Mouse (Mus musculus): Measurements from ENCODE around the gene Dnajb8.

Dnajb8 gene

DNA sequence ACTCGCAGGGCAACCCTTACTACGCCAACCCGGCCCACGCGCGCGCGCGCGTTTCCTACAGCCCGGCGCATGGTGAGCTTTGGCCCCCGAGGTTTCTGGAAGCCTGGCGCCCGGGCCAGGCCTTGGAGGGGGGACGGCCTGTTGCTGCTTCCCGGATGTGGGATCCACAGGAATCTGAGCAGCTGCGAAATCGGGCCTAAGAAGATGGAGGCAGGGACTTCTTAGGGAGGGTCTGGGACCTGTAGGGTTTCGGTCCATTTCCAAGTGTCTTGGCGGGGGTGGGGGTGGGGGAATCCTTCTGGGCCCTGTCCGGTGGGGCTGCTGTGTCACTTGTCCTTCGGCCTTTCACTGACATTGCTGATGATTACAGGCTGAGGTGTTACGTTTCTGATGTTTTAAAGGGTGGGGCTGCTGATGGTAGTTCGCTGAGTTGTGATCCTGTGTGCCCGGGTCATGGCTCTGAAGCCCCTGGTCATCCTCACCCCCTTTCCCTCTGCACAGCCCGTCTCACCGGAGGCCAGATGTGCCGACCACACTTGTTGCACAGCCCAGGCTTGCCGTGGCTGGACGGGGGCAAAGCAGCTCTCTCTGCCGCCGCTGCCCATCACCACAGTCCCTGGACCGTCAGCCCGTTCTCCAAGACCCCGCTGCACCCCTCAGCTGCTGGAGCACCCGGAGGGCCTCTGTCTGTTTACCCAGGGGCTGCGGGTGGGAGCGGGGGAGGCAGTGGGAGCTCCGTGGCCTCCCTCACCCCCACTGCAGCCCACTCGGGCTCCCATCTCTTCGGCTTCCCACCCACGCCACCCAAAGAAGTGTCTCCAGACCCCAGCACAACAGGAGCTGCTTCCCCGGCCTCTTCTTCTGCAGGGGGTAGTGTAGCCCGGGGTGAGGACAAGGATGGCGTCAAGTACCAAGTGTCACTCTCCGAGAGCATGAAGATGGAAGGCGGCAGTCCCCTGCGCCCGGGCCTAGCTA is 22.1 kb upstream of the Dnajb8 start:
- no peak for DNase-seq (ENCODE audit: low read depth)

DNA sequence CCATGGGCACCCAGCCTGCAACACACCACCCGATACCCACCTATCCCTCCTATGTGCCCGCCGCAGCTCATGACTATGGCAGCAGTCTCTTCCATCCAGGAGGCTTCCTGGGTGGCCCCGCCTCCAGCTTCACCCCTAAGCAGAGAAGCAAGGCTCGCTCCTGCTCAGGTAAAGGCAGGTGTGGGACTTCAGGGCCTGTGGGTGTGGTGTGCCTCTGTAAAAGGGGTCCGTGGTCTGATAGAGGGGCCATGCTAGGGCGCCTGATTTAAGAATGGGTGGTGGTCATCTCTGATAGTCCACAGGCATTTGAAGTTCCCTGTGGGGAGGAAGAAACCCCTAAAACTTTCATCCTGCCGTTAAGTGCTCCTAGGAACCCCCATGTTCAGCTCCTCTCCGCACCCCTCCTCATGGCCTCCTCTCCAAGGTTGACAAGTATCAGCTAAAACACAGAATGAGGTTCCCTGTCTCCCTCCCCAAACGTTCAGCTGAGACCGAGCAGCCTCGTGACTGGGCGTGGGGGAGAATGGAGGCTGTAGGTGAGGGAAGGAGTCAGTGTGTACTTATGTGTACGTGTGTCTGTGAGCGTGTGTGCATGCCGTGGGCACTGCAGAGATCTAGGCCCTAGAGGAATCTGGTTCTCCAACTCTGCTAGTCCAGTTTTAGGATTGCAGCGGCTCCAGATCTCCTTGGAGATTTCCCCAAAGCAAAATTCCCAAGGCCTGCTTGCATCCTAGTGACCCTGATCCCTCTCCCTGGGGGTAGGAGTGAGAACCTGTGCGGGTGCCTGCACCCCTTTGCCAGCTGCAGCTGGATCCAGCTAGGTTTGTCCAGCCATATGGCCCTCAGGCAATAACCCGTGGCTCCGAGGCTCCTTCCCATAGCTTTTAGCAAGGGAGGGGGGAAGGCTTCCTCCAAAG is 21.1 kb upstream of the Dnajb8 start:
- DNase-seq (ENCODE audit: low read depth), result no peak

DNA sequence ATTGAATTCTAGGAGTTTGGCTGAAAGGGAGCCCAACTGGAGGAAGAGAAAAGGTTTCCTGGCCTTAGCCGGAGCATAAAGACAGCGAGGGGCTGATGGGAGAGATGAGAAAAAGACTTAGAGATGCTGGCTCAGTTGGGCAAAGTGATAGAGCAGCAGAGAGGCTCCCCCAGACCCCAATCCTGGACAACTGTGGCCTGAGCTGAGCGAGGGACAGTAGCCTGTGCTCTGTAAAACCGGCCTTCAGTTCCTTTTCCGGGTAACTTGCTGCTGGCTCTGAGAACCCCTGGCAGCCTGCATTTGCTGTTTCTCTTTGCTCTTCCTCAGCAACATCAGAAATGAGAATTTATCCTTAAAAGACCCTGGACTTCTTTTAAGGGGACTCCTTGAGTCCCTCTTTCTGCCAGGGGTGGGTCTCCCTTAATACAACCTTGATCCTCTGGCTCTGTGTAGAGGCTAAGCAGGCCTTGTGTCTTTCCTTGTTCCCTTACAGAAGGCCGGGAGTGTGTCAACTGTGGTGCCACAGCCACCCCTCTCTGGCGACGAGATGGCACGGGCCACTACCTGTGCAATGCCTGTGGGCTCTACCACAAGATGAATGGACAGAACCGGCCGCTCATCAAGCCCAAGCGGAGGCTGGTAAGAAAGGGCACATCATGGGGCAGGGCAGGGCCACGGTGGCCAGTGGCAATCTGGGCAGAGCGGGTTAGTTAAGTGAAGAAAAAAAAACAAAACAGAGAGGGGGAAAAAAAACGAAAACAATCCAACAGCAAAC is 20.0 kb upstream of the Dnajb8 start:
- no peak for DNase-seq (ENCODE audit: low read depth)

DNA sequence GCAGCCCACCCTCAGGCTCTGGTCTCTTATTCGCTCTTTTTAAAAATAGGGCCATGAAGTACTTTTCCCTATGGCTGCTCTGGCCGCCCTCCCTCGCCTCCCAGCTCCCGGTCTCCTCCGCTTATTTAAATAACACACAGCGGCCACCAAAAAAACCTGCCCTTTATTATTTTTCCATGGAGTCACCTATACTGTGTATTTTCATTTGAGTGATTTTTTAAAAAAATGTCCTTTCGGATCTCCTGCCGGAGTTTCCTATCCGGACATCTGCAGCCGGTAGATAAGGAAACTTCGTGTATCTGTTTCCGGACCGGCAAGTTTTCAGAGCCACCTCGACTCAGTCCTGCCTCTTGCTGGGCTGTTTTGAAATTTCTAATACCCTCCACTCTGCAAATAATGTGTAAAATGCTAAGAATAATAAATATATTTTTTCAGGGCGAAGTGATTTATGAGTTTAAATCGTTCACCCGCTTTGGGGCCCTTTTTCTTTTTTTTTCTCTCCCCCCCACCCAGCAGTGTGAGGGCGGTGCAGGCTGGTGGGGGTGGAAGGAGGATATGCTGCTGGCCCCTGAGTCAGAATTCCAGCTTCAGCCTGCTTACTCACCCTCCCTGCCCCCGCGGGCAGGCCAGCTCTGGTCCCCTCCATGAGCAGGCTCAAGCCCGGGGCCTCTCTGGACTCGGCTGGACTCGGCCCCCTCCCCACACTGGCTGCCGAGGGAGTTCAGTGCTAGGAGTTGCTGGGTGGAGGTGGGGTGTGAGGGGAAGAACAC is 19.0 kb upstream of the Dnajb8 start:
- DNase-seq (ENCODE audit: low read depth), result peak; percentile 85

DNA sequence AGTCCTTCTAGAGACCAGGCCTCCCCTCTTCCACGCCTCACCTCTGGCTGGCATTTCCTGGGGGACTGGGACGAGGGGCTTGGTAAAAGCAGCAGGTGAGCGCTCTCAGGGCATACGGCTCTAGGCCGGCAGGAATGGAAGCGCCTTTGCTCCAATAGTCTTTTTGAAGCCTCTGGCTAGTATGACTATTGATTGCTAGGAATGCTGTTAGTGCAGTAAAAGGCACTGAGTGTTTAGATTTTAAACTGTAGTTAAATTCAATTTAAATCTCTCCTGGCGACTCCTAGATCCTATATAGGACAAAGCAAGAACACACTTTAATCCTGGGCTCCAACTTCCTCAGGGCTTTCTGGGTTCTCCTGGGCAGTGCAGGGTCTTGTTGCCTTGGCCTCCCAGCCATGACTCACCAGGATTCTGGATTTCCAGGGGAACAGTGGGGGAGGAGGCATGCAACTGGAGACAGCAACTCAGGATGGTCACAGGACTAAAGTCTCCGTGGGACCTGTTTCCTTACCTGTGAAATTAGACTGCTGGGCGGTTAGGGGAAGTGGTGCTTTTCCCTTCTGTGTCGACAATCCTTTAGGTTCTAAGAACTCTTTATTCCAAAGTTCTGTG is 18.2 kb upstream of the Dnajb8 start:
- no peak for DNase-seq (ENCODE audit: low read depth)

DNA sequence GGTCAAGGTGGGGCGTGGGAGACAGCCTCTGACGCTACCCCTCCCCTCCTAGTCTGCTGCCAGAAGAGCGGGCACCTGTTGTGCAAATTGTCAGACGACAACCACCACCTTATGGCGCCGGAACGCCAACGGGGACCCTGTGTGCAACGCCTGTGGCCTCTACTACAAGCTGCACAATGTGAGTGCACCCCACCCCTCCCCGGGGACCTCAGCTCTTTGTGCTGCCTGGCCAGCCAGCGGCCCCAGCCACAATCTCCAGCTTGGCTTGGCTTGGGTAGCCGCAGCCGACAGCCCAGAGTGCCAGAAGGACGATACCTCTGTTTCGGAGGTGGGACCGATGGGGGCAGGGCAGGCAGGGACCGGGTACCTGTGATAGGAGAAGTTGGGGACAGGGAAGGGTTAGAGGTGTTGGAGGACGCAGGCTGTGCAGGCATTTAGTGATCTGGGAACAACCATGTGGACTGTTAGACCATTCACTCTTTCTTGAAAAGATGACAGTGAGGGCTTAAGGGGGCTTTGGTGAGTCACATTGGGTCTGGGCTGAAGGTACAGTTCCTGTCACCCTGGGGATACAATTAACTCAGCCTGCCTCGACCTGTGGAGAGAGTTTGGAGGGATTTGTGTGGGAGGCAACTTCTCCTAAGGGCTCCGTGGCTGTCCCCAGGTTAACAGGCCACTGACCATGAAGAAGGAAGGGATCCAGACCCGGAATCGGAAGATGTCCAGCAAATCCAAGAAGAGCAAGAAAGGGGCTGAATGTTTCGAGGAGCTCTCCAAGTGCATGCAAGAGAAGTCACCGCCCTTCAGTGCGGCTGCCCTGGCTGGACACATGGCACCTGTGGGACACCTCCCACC is 17.3 kb upstream of the Dnajb8 start:
- no peak for DNase-seq (ENCODE audit: low read depth)

DNA sequence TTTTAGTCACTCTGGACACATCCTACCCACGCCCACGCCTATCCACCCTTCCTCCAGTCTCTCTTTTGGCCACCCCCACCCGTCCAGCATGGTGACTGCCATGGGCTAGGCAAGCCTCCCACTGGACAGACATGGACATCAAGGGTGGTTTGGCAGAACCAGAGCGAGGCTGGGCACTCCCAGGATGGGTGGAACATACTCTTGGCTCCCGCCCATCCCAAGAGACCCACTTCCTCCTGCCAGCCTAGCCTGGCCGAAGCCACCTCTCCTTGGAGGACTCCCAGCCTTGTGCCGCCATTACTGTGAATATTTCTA is 16.7 kb upstream of the Dnajb8 start:
- DNase-seq (ENCODE audit: low read depth), result no peak

DNA sequence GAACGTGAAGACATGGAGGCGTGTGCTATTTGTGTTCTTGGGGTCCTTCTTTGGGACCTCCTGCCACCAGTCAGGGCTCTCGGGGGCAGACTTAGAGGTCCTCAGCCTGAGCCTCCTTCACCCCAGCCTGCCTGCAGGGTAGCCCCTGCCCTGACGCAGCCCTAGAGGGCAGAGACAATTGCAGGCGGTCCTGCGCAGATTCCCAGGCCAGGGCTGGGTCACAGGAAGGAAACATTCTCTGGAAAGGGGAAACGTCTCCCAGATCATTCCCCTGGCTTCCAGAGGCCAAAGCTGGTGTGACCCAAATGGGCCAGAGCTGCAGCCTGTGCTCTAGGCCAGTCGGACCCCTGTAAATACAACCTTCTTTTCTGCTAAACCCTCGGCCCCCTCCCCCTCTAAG is 16.1 kb upstream of the Dnajb8 start:
- no peak for DNase-seq (ENCODE audit: low read depth)

DNA sequence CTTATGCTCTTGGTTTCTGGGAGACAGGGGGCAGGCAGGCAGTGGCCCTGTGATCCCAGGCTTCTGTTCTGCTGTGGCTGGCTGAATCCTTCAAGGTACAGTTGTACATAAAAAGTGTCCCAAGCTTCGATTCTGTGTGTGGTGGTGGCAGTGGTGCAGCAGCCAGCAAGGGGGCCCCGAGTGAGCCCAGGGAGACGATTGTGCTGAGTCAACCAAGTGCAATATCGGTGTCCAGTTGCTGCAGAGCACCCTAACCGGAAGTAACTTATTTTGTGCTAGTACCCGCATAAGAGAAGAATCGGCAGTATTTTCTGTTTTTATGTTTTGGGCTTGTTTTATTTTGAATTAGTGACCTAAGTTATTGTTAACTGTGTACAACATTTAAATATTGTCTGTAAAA is 15.5 kb upstream of the Dnajb8 start:
- no peak for DNase-seq (ENCODE audit: low read depth)

DNA sequence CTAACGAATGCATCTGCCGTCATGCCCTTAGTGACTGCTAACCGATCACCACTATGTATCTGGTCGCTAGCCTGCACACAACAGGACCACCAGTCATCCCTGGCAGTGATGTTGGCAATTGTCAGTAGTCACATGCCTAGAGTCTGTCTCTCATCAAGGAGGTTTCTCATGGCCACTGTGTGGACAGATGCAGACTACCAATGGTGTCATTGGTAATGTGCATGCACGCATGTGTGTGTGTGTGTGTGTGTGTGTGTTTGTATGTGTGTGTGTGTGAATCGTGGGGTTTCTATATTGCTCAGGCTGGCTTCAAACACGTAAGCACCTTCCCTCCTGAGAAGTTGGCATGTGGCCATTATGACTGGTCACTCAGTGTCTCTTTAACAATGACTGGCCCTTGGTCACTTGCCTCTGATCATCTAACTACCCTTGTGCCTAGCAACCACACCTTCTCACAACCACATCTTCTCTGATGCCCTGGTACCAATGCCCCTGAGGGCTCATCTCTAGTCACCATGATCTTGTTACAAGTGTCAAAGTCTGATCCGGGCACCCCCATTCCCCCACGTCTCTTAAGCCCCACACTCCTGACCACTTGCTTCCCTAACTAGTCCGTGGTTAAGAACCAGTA is 14.6 kb upstream of the Dnajb8 start:
- no peak for DNase-seq (ENCODE audit: low read depth)

DNA sequence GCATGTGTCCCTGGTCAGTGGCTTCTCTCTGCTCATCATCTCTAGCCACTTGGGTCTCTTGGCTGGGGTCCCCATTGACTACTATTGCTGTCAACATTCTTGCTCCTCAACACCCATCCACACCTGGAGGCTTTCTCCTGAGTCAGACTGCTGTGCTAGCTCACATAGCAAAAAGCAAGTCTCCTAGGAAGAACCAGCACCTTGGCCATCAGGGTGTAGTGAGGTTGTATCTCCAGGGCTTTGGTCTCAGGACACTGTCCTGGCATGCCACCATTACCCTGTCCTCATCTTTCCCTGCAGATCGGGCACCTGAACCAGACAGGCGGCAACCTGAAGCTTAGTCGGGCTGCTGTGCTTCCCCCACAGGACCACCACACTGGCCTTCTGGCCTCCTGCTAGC is 13.7 kb upstream of the Dnajb8 start:
- DNase-seq (ENCODE audit: low read depth), result no peak

DNA sequence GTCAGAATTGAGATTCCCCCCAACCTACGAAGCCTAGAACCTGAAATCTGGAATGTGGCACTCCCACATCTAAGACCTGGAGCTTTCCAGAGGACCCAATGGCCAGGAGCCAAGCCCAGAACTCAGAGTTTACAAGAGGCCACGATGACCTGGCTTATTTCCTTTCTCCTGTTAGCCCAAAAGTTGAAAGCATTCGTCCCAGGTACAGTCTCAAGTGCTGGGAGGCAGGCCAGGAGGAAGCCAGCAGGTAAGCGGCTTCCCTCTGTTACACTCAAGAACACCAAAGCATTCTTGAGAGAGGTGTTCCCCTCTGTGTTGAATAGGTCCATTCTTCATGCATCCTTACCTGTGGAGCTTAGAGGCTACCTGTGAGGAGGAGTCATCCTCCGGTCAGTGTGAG is 12.6 kb upstream of the Dnajb8 start:
- no peak for DNase-seq (ENCODE audit: low read depth)

DNA sequence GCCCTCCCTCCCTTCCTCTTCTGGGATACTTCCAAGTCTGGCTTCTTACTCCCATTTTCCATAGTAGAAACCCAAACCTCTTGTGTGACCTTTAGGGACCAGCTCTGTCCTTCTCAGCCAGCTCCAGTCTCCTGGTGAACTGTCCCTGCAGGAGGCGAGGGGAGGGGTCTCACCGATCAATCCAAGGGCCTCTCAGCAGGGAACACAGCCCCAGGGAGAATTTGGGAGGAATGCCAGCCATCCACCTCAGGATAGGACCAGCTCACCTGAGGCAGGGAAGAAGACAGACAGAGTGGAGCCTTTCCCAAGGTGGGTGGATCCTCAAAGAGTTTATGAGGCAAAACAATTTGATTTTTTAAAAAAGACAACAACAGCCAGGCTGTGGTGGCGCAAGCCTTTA is 11.9 kb upstream of the Dnajb8 start:
- no peak for DNase-seq (ENCODE audit: low read depth)

DNA sequence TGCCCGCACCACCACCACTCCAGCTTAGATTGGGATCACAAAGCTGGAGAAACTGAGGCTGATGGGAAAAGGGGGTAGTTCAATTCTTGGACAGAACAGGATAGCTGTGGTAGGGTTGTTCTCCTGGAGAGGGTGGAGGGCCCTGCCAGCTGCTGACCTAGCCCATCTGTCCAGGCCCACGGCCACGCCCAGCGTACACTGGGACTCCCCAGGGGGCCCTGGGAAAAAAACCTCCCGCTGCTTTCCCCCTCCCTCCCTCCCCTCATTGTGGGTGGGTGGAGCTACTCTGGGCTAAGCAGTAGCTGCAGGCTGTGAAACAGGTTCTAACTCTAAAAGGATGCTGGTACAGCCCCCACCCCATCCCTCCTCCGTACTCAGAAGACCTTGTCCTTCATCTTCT is 6.3 kb upstream of the Dnajb8 start:
- no peak for DNase-seq (ENCODE audit: low read depth)

DNA sequence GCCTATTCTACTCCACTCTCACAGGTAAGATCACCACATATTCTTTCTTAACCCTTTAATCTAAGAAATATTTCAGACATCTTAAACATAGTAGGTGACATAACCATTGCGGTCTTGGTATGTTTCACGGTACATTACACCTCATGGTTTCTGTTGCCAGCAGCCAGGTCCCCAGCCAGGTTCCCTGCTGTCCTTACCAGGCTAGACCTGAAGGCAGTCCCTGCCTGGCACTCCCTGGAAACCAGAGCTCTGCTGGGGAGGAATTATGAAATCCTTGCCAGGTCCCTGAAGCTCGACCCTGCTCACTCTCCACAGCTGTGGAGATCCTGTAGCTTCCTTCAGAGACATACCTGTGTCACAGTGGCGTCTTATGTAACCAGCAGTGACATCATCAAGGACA is 5.9 kb upstream of the Dnajb8 start:
- DNase-seq (ENCODE audit: low read depth), result no peak

DNA sequence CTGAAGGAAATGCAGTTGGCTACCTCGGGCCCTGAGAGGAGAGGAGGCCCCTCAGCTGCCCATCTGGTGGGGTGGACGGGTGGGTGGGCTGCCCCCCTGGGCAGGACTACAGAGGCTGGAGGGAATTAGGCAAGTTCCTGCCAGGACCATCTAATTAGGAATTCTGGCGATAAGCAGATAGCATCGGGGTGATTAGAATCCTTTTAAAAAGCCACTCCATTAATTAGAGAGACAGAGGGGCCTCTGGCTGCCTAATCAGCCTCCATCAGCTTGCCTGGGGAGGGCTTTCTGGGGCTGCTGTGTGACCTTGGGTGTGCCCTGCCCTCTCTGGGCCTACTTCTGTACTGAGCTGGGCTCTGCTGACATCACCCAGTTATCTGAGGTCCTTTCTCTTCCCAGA is 3.0 kb upstream of the Dnajb8 start:
- no peak for DNase-seq (ENCODE audit: low read depth)

DNA sequence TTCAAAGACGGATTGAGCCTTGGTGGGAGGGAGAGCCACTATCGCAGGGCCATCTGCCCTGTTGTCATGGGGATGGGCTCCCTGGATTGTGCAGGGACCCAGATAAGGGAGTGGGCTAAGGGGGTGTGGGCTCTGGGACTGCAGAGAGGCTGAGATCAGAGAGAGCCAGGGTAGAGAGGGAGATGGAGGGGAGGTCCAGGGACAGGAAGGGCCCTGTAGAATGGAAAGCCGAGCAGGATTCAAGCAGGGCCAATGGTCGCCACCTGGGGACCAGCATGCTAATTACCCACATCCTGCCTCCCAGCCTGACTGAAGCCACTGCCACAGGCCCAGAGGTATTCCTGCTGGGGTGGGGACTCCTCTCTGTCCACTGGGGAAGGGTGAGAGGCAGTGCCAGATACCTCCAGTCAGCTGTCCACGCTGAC is 4.5 kb downstream of the Dnajb8 start:
- DNase-seq (ENCODE audit: low read depth), result no peak

DNA sequence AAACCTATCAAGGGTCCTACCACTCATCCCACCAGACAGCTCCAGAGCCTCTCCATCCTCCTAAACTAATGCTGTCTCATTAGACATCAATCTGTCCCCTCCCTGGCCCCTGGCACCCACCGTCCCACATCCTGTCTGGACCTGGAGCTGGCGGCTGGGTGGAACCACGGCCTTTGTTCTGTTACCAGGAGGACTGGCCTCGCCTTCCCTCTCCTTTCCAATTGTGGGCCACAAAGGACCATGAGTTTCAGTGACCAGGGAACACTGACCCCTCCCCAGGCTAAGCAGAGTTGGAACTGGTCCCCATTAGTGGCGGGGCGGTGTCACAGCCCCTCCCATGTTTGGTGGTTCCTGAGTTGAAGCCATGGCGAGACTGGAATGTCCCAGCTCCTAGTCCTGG is 5.5 kb downstream of the Dnajb8 start:
- DNase-seq (ENCODE audit: low read depth), result no peak

DNA sequence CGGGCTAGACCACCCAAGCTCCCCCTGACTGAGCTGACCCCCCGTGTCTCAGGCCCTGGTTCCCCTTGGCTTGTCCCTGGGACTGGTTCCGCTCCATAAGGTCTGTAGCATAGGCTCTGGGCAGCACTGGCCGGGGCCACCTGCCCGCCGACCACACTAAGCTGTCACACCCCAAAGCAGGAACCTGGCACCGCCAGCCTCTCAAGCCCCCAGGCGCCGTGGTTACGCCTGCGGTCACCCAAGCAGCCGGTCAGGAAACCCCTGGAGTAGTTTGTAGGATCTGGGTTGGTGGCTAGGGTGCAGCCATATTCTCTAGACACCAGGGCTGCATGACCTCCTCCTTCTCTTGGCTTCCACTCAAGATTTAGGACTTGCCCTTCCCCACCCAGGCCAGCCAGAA is 7.2 kb downstream of the Dnajb8 start:
- no peak for DNase-seq (ENCODE audit: low read depth)

DNA sequence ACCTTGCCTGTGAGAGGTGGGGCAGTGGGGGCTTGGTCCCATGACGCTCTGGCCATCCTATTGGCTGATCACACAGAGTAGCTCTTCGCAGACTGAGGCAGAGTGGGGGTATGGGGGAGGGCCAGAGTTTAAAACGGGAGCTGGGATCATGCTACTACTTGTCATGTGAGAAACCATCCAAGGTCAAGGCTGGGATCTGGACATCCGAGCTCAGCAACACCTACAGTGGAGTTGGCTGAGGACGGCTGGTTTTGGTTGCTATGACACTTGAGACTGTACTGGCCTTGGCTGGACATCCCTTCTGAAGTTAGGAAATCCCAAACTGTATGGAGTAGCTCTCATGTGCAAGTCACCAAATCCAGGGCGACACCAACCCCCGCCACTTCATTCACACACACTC is 9.8 kb downstream of the Dnajb8 start:
- no peak for DNase-seq (ENCODE audit: low read depth)

All from c-Kit-positive CD71-negative TER-119-negative erythroid progenitor cells, embryonic 14.5 days (primary cell).